Mouse (Mus musculus): ENCODE data around the gene Fam222a.

GRCm38 (mm10) chr5:114611256-114611655, 43.4 kb downstream of the Fam222a start:
- no peak for TF ChIP-seq CTCF (IDR thresholded peaks at IDR 0.05; ENCODE audit: control insufficient read depth, insufficient read depth, insufficient replicate concordance, low read depth, low read length)
- TF ChIP-seq POLR2A (IDR thresholded peaks at IDR 0.05; ENCODE audit: control insufficient read depth, low read depth, low read length) = no peak

All from testis, adult 2 months (tissue).